Mouse (Mus musculus): Measurements from ENCODE around the gene Igdcc4.

Gene Igdcc4

GRCm38 (mm10) chr9:65161881-65162280, 60.6 kb downstream of the Igdcc4 start:
- DNase-seq: no peak

- no peak for DNase-seq
Measured at GRCm38 (mm10) chr9:65162711-65163639, 61.7 kb downstream of the Igdcc4 start.

GRCm38 (mm10) chr9:65164870-65165269, 63.6 kb downstream of the Igdcc4 start:
- DNase-seq: peak in 1 of 2 experiments; percentile 23

GRCm38 (mm10) chr9:65166386-65166785, 65.1 kb downstream of the Igdcc4 start:
- DNase-seq: no peak

DNA sequence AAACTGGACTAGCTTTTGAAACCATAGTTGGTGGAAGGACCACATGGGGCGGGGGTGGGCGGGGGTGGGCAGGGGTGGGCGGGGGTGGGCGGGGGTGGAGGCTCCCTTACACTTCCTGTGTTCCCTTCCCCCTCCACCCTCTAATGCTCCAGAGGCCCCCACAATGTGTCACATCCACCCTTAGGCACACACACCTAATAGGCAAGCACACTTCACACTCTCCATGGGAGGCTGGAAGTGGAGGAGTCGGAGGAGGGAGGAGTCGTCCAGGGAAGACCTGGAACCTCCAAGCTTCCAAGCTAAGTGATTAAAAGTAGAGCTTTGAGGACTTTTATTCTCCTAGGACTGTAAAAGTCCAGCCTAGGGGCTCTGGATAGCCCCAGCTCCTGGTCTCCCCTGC, 67.2 kb downstream of the Igdcc4 start:
- no peak for DNase-seq

GRCm38 (mm10) chr9:65168952-65169351, 67.7 kb downstream of the Igdcc4 start:
- no peak for DNase-seq

DNA sequence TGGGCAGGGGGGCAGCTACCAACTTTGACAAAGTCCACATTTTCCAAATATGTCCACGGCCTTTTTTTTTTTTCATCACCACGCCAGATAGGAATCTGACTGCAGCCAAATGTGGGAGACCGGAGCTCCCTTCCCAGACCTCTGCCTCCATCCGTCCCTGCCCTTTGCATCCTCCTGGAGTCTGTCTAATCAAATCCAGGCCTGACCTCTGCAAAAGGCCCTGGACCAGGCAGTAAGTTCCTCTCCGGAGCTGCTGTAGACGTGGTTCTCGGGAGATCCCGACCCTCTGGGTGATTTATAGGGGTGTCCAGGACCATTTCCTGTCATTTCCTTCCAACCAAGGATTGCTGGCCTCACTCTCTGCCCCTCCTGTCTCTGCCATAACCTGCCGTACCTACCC, 71.4 kb downstream of the Igdcc4 start:
- no peak for DNase-seq

DNA sequence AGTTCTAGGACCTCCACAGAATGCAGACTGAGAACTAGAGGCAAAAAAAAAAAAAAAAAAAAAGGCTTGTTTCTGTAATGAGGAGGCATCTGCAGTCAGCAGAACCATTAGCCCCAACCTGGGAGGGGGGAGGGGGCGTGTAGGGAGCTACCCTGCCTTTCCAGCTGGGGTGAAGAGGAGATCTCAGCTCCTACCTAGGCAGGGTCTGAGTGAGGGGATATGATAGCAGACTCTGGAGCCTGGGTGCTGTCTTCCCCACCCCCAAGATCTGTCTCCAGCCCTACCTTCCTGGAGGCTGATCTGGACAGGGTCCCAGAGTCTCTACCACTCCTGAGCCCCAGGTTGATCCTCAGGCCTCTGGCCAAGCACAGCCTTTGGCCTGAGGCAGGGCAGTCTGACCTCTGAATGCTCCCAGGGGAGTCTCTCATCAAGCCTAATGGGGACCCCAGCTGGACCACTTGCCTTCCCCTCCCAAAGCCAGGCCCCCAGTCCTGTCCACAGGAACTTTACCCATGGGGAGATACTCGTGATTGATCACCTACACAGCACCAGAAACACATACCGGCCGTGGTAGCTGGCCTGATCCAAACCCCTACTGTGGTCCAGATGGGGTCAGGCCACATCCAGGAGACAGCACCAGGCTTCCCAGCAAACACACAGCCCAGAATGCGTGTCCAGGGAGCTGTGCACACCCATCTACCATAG, 74.1 kb downstream of the Igdcc4 start:
- no peak for DNase-seq

GRCm38 (mm10) chr9:65175939-65176871, 74.9 kb downstream of the Igdcc4 start:
- DNase-seq: no peak

GRCm38 (mm10) chr9:65177497-65177896, 76.2 kb downstream of the Igdcc4 start:
- DNase-seq: no peak

GRCm38 (mm10) chr9:65177912-65178311, 76.6 kb downstream of the Igdcc4 start:
- no peak for DNase-seq

DNA sequence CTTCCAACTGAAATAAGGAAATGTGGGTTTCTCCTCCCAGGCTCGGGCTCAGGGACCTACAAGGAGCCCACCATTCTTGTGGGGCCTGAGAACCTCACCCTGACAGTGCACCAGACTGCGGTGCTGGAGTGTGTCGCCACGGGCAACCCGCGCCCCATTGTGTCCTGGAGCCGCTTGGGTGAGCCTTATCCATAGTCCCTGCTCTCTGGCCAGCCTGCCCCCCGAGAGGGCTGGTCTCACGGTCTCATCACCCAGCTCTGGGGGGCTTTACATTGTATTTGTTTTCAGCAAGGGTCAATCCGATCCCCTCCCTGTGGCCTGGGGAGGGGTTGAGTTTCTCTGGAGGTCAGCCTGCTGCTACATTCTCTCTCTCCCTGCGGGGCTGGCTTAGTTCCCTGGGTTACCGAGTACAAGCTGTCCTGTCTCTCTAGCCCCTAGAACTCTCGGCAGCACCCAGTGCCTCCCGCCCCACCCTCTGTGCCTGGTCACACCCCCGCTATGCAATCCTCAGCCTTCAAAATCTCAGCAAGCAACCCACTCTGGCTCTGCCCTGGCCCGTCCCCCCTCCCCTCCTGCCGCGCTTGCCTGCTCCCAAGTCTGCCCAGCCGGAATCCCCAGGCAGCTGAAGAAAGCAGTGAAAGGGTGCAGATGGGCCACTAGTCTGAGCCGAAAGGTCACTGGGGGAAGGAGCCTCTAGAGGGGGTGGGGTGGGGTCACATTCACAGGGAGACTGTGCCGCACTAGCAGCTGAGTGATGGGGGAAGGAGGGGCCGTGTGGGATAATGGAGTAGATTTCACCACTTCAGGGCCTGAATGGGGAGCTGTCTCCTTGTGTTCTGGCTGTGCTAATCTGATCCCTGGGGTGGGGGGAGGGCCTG, 77.3 kb downstream of the Igdcc4 start:
- DNase-seq: peak in 1 of 2 experiments; percentile 45

DNA sequence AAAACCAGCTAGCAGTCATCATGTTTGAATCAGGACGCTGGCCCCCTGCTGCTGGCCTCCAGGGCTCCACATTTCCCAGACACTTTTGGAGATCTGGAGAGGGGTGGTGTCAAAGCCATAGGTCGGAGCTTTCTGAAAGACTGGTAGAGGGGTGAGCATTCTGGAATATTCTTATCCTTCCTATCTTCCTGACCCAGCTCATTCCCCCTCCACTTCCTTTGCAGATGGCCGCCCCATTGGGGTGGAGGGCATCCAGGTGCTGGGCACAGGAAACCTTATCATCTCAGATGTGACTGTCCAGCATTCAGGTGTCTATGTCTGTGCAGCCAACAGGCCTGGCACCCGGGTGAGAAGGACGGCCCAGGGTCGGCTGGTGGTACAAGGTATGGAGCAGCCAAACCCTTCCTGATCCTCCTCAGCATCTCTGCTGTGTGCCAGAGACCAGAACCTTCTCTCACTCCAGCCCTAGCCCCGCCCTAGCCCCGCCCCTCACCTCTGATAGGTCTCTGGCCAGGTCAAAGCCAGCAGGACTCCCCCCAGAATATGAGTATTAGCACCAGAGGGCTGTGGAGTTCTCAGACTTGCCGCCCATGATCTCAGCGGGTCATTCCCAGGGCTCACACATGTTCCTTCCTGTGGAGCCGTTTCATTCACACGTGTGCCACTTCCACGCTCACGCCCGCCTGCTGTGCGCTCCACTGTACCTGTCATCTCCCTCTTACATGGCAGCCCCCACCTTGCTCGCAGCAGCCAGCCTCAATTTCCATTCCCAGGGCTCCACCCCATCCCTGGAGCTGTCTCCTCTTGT, 78.7 kb downstream of the Igdcc4 start:
- DNase-seq: no peak
